In genomic region chr1:151526701-151527100, GRCm38 (mm10) we compare ENCODE assay signal across 15 mouse cellular contexts. TPM values are rescaled to one million over a fixed set of nuclear protein-coding genes. Genes with fewer than 3 reads are reported as not detected.
A peak's percentile ranks its signal among the peaks of the same experiment; 100 is the strongest.
DNase-seq lines count a peak whose midpoint lies in the region; ATAC-seq and TF ChIP-seq lines count a peak whose summit lies in the region.
"Had no signal": no experiment of that assay in that cellular context is flagged by ENCODE, and none has a peak within 500 bp of the region (broad histone marks: within the 10 kb centered on the region; RNA-seq: fewer than 3 reads in every experiment).

No protein-coding gene starts in this region.

- no peak for DNase-seq in limb, embryonic 10.5 days (ENCODE audit: low spot score)
- DNase-seq in brain, adult 2 months (ENCODE audit: low read depth, low spot score): peak; percentile 72
- peak; percentile 53 for DNase-seq in brain, embryonic 14.5 days (ENCODE audit: low read depth)
- peak in 1 of 2 experiments; percentile 71 for DNase-seq in layer of hippocampus, adult 2 months (ENCODE audit: low spot score in 2 of 2)
- DNase-seq in adrenal gland, postnatal 14 days: no peak
- DNase-seq in adrenal gland, adult (ENCODE audit: inconsistent age in 2 of 2, low spot score in 1 of 2): no peak
- DNase-seq: adrenal gland, postnatal 36 days; cerebellum, postnatal 36 days; kidney, adult 9 months; thymus, postnatal 14 days had no signal

- H3K9ac ChIP-seq in limb, embryonic 12.5 days (replicated peaks): no peak overlapping the region
- H3K9ac ChIP-seq: heart, embryonic 15.5 days; liver, embryonic 14.5 days had no signal

- no peaks in the 10 kb centered on the region for H3K4me1 ChIP-seq in limb, embryonic 12.5 days (replicated peaks)
- no peaks in the 10 kb centered on the region for H3K4me1 ChIP-seq in limb, embryonic 10.5 days
- H3K4me1 ChIP-seq: heart, embryonic 15.5 days had no signal

- no peak for TF ChIP-seq CTCF in brain, embryonic 14.5 days (IDR thresholded peaks at IDR 0.05; ENCODE audit: borderline replicate concordance, extremely low read depth, insufficient read depth, insufficient read length)
- TF ChIP-seq CTCF in layer of hippocampus, adult 2 months (conservative IDR thresholded peaks at IDR 0.05): no peak

- no peaks in the 10 kb centered on the region for H3K27me3 ChIP-seq in limb, embryonic 12.5 days
- no peaks in the 10 kb centered on the region for H3K27me3 ChIP-seq in limb, embryonic 10.5 days (ENCODE audit: low read depth, poor library complexity, severe bottlenecking)
- H3K27me3 ChIP-seq: heart, embryonic 15.5 days had no signal

- no peak overlapping the region for H3K4me2 ChIP-seq in limb, embryonic 12.5 days
- H3K4me2 ChIP-seq: heart, embryonic 15.5 days had no signal

- WGBS in limb, embryonic 12.5 days: 65% methylated on average over 3 of the region's 3 CpGs
- WGBS in limb, embryonic 10.5 days: 87% methylated on average over 3 of the region's 3 CpGs

- H3K36me3 ChIP-seq in limb, embryonic 12.5 days: no peaks in the 10 kb centered on the region
- no peaks in the 10 kb centered on the region for H3K36me3 ChIP-seq in limb, embryonic 10.5 days
- H3K36me3 ChIP-seq: heart, embryonic 15.5 days had no signal

- no peak overlapping the region for H3K4me3 ChIP-seq in limb, embryonic 12.5 days (replicated peaks)
- no peak overlapping the region for H3K4me3 ChIP-seq in limb, embryonic 10.5 days
- H3K4me3 ChIP-seq in layer of hippocampus, adult 2 months: no peak overlapping the region
- H3K4me3 ChIP-seq: heart, embryonic 15.5 days had no signal

- 0 out of 2 replicates have a peak overlapping the region, but pooled peaks have one; percentile 7 for H3K27ac ChIP-seq in limb, embryonic 12.5 days
- no peak overlapping the region for H3K27ac ChIP-seq in limb, embryonic 10.5 days
- peak overlapping the region; percentile 23; the same call in 1 of the 2 replicates for H3K27ac ChIP-seq in layer of hippocampus, adult 2 months
- H3K27ac ChIP-seq: heart, embryonic 15.5 days; liver, embryonic 14.5 days had no signal

- no peak for TF ChIP-seq POLR2A in brain, embryonic 14.5 days (IDR thresholded peaks at IDR 0.05; ENCODE audit: borderline replicate concordance, extremely low read depth, insufficient read depth, insufficient read length, poor library complexity, severe bottlenecking)

- ATAC-seq in limb, embryonic 12.5 days (ENCODE audit: insufficient number of reproducible peaks, insufficient read depth, low FRiP score, low TSS enrichment, low read depth): no peak
- ATAC-seq: inflammation-experienced regulatory T-cells, adult 6 months; lung, postnatal 0 days had no signal

- H3K9me3 ChIP-seq in limb, embryonic 12.5 days: 0 out of 2 replicates have a peak, but pooled peaks cover 8% of the 10 kb centered on the region
- H3K9me3 ChIP-seq in limb, embryonic 10.5 days (replicated peaks): no peaks in the 10 kb centered on the region
- H3K9me3 ChIP-seq: heart, embryonic 15.5 days had no signal

RNA-seq across cellular contexts. Expression of gene Rnf2, which starts 25.9 kb away (rescaled TPM):
- polyA plus RNA-seq in limb, embryonic 12.5 days (2016; fragmentation: Nextera tagmentation; extraction: Ambion mirVana): 124 TPM in 2 replicates
- 95.1 and 111 TPM in 2 replicates for polyA plus RNA-seq in limb, embryonic 10.5 days (2016; fragmentation: Nextera tagmentation; extraction: Ambion mirVana)
- polyA plus RNA-seq in brain, embryonic 14.5 days (2012; rRNA removed): 115 and 116 TPM in 2 replicates
- total RNA-seq in layer of hippocampus, adult 2 months (2021): 10 to 100 TPM; 37.2 to 50.4 TPM
- 49.0 and 55.4 TPM in 2 replicates for total RNA-seq in adrenal gland, postnatal 14 days (2021)

RNA-seq across cellular contexts. Expression of gene Fam129a, which starts 44.3 kb away (rescaled TPM):
- polyA plus RNA-seq in limb, embryonic 12.5 days (2016; fragmentation: Nextera tagmentation; extraction: Ambion mirVana): 2.8 and 3.5 TPM in 2 replicates
- polyA plus RNA-seq in limb, embryonic 10.5 days (2016; fragmentation: Nextera tagmentation; extraction: Ambion mirVana): 0.90 and 1.3 TPM in 2 replicates
- 0.50 and 0.90 TPM in 2 replicates for polyA plus RNA-seq in brain, embryonic 14.5 days (2012; rRNA removed)
- 1 to 10 TPM; 1.4 to 1.7 TPM for total RNA-seq in layer of hippocampus, adult 2 months (2021)
- total RNA-seq in adrenal gland, postnatal 14 days (2021): 102 and 121 TPM in 2 replicates

Comparison
In these comparisons a context has a peak if more than half of its experiments do, and no peak if none do; other contexts are left out.
1. DNase-seq: peak in brain, adult 2 months (single experiment) and brain, embryonic 14.5 days (single experiment); none in limb, embryonic 10.5 days (single experiment), adrenal gland, postnatal 14 days (single experiment) and adrenal gland, adult (0 of 2).